Mouse (Mus musculus) megakaryocyte progenitor cell, adult 5-6 weeks (primary cell): ENCODE measurements at regions not wholly inside any gene's neighbourhood (a gene's known extent, or its start where the extent isn't known, plus 50 kb on each side); places are given as distances from the start of the nearest gene placed in this dataset.
A peak's percentile ranks its signal among the peaks of the same experiment; 100 is the strongest.

Source experiments
- ATAC-seq: replicated peaks from 2 replicates; pipeline ENCODE4 v1.8.0; 2016; ENCODE audit warnings: mild to moderate bottlenecking, moderate TSS enrichment, inconsistent platforms; ENCODE audit not compliant: poor library complexity

GRCm38 (mm10) chr5:149908376-149909078 is 109.9 kb upstream of the Rxfp2 start:
- peak; percentile 86 for ATAC-seq

GRCm38 (mm10) chr5:149909108-149909739 is 109.3 kb upstream of the Rxfp2 start:
- ATAC-seq, result peak; percentile 40

- ATAC-seq, result no peak
Measured at GRCm38 (mm10) chr5:149909971-149910370, 108.5 kb upstream of the Rxfp2 start.

- no peak for ATAC-seq
Measured at GRCm38 (mm10) chr5:149911968-149912367, 106.5 kb upstream of the Rxfp2 start.

GRCm38 (mm10) chr5:149915761-149916160 is 102.7 kb upstream of the Rxfp2 start:
- ATAC-seq, result peak; percentile 34; the same call in 1 of the 2 replicates

GRCm38 (mm10) chr5:149917374-149917773 is 101.1 kb upstream of the Rxfp2 start:
- 0 out of 2 replicates have a peak, but pooled peaks have one; percentile 39 for ATAC-seq

- ATAC-seq, result no peak
Measured at GRCm38 (mm10) chr5:149919097-149919496, 99.4 kb upstream of the Rxfp2 start.

- no peak for ATAC-seq
Measured at GRCm38 (mm10) chr5:149920326-149920725, 98.1 kb upstream of the Rxfp2 start.

- no peak for ATAC-seq
Measured at GRCm38 (mm10) chr5:149924501-149924900, 94.0 kb upstream of the Rxfp2 start.

- ATAC-seq, result no peak
Measured at GRCm38 (mm10) chr5:149926786-149927185, 91.7 kb upstream of the Rxfp2 start.

GRCm38 (mm10) chr5:149931574-149932161 is 86.8 kb upstream of the Rxfp2 start:
- ATAC-seq, result no peak

- no peak for ATAC-seq
Measured at GRCm38 (mm10) chr5:149932220-149932619, 86.3 kb upstream of the Rxfp2 start.

- ATAC-seq, result no peak
Measured at GRCm38 (mm10) chr5:149945651-149946050, 72.8 kb upstream of the Rxfp2 start.

- no peak for ATAC-seq
Measured at GRCm38 (mm10) chr5:149947491-149947890, 71.0 kb upstream of the Rxfp2 start.

- ATAC-seq, result no peak
Measured at GRCm38 (mm10) chr5:149956931-149957330, 61.5 kb upstream of the Rxfp2 start.

- ATAC-seq, result no peak
Measured at GRCm38 (mm10) chr5:149961178-149961577, 57.3 kb upstream of the Rxfp2 start.

GRCm38 (mm10) chr5:149964748-149965147 is 53.7 kb upstream of the Rxfp2 start:
- no peak for ATAC-seq
